ENCODE assay signal across 32 mouse cellular contexts in the genomic region with DNA sequence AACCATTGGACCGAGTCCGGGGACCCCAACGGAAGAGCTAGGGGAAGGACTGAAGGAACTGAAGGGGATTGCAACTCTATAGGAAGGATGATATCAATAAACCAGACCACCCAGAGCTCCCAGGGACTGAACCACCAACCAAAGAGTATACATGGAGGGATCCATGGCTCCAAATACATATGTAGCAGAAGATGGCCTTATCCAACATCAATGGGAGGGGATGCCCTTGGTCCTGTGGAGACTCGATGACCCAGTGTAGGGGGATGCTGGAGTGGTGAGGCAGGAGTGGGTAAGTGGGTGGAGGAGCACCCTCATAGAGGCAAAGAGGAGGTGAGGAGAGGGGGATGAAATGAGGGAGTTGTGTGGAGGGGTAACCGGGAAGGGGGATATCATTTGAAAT.
"Had no signal": no experiment of that assay in that cellular context is flagged by ENCODE, and none has a peak within 500 bp of the region (broad histone marks: within the 10 kb centered on the region; RNA-seq: fewer than 3 reads in every experiment).

No protein-coding gene starts in this region.

- H3K9me3 ChIP-seq: limb, embryonic 10.5 days; limb, embryonic 12.5 days; limb, embryonic 13.5 days; limb, embryonic 15.5 days; liver, embryonic 12.5 days; liver, embryonic 13.5 days; liver, embryonic 15.5 days; lung, embryonic 15.5 days; midbrain, embryonic 10.5 days; midbrain, embryonic 12.5 days; midbrain, embryonic 13.5 days; midbrain, embryonic 15.5 days; neural tube, embryonic 12.5 days had no signal

- H3K4me2 ChIP-seq: limb, embryonic 12.5 days; limb, embryonic 13.5 days; limb, embryonic 15.5 days; liver, embryonic 11.5 days; liver, embryonic 12.5 days; liver, embryonic 13.5 days; liver, embryonic 15.5 days; lung, embryonic 14.5 days; lung, embryonic 15.5 days; midbrain, embryonic 11.5 days; midbrain, embryonic 12.5 days; midbrain, embryonic 13.5 days; midbrain, embryonic 15.5 days; neural tube, embryonic 12.5 days had no signal

- H3K27ac ChIP-seq: limb, embryonic 10.5 days; limb, embryonic 12.5 days; limb, embryonic 13.5 days; limb, embryonic 15.5 days; liver, embryonic 12.5 days; liver, embryonic 13.5 days; liver, embryonic 14.5 days; liver, embryonic 15.5 days; lung, embryonic 15.5 days; macrophage; midbrain, embryonic 10.5 days; midbrain, embryonic 12.5 days; midbrain, embryonic 13.5 days; midbrain, embryonic 15.5 days; neural tube, embryonic 12.5 days had no signal

- H3K27me3 ChIP-seq: limb, embryonic 13.5 days; limb, embryonic 15.5 days; liver, embryonic 12.5 days; liver, embryonic 13.5 days; liver, embryonic 15.5 days; lung, embryonic 15.5 days; midbrain, embryonic 12.5 days; midbrain, embryonic 13.5 days; midbrain, embryonic 15.5 days; neural tube, embryonic 12.5 days had no signal

- H3K4me3 ChIP-seq: limb, embryonic 10.5 days; limb, embryonic 12.5 days; limb, embryonic 13.5 days; limb, embryonic 15.5 days; liver, embryonic 12.5 days; liver, embryonic 13.5 days; liver, embryonic 15.5 days; lung, embryonic 15.5 days; megakaryocyte, embryonic 14.5 days; midbrain, embryonic 10.5 days; midbrain, embryonic 12.5 days; midbrain, embryonic 13.5 days; midbrain, embryonic 15.5 days; myocyte; neural tube, embryonic 12.5 days had no signal

- H3K4me1 ChIP-seq: midbrain, embryonic 12.5 days; neural tube, embryonic 12.5 days had no signal

- DNase-seq: left cerebral cortex, postnatal 4 days; liver; liver, embryonic 13.5 days; liver, postnatal 0 days; lung, adult 18-20 months; lung, adult 2 months; lung, embryonic 14.5 days; lung, postnatal 10 days; lung, postnatal 14 days; lung, postnatal 36 days; lung, postnatal 4 days; midbrain, embryonic 14.5 days had no signal

- H3K36me3 ChIP-seq: limb, embryonic 10.5 days; limb, embryonic 12.5 days; limb, embryonic 13.5 days; limb, embryonic 15.5 days; liver, embryonic 12.5 days; liver, embryonic 13.5 days; liver, embryonic 15.5 days; lung, embryonic 15.5 days; midbrain, embryonic 10.5 days; midbrain, embryonic 12.5 days; midbrain, embryonic 13.5 days; midbrain, embryonic 15.5 days; neural tube, embryonic 12.5 days had no signal

- H3K9ac ChIP-seq: limb, embryonic 12.5 days; limb, embryonic 13.5 days; limb, embryonic 15.5 days; liver, embryonic 12.5 days; liver, embryonic 13.5 days; liver, embryonic 14.5 days; liver, embryonic 15.5 days; liver, postnatal 0 days; lung, embryonic 14.5 days; lung, embryonic 15.5 days; midbrain, embryonic 12.5 days; midbrain, embryonic 13.5 days; midbrain, embryonic 15.5 days; neural tube, embryonic 12.5 days had no signal

- ATAC-seq: liver, embryonic 12.5 days; liver, postnatal 0 days; lung, postnatal 0 days; midbrain, embryonic 13.5 days; midbrain, embryonic 15.5 days; midbrain, embryonic 16.5 days had no signal
